Mouse (Mus musculus): ENCODE measurements around the gene 4930544D05Rik. TPM values are rescaled to one million over a fixed set of nuclear protein-coding genes. Genes with fewer than 3 reads are reported as not detected.

4930544D05Rik gene
- polyA plus RNA-seq, 1 experiment = not detected

DNA sequence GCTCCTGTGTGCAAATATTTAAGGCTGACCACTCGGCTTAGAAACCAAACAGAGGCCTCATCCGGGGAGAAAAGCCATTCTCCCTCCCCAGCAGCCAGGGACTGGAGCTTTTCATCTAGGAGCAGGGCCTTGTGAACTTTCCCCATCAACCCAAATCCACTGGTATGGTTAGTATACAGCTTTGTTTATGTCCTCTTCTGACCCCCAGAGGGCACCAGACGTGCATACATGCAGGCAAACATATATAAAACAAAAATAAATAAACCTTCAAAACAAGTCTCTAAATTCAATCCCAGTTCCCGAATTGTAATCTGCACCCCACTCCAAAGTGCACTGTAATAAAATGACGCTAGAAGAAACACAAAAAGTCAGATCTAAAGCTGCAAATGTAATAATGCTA, 13.9 kb downstream of the 4930544D05Rik start:
- TF ChIP-seq GATA1 (IDR thresholded peaks at IDR 0.05; ENCODE audit: low read length) (no peak), TAL1 (IDR thresholded peaks at IDR 0.05; ENCODE audit: low read length) (no peak)
- Histone ChIP-seq H3K4me1 (ENCODE audit: control insufficient read depth) (peaks cover 9% of the 10 kb centered on the region), H3K4me3 (replicated peaks) (no peak overlapping the region), H3K36me3 (ENCODE audit: control insufficient read depth) (no peaks in the 10 kb centered on the region), H3K27me3 (ENCODE audit: control insufficient read depth) (no peaks in the 10 kb centered on the region), H3K9me3 (ENCODE audit: control insufficient read depth, low read length) (no peaks in the 10 kb centered on the region)

DNA sequence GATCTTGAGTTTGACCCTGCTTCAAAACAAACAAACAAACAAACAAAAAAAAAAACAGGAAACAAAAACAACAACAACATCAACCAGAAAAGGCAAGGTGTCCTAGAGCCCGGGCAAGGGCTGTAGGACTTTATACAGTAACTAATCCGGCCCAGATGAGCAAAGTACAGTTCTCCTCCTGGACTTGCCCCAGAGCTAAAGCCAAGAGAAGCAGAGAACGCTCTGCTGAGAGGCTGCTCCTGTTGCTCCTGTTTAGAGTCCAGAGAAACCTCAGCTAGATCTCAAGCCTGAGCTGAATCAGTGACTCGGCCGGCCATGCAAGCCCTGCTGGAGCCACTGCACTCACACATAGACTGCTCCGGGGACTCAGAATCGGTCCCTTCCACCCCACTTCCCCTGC, 14.5 kb downstream of the 4930544D05Rik start:
- no peak for TF ChIP-seq GATA1 (IDR thresholded peaks at IDR 0.05; ENCODE audit: low read length)
- TF ChIP-seq TAL1 (IDR thresholded peaks at IDR 0.05; ENCODE audit: low read length) = no peak
- Histone ChIP-seq H3K36me3 (ENCODE audit: control insufficient read depth) (no peaks in the 10 kb centered on the region), H3K27me3 (ENCODE audit: control insufficient read depth) (no peaks in the 10 kb centered on the region), H3K9me3 (ENCODE audit: control insufficient read depth, low read length) (no peaks in the 10 kb centered on the region), H3K4me1 (ENCODE audit: control insufficient read depth) (peaks cover 9% of the 10 kb centered on the region), H3K4me3 (replicated peaks) (no peak overlapping the region)

DNA sequence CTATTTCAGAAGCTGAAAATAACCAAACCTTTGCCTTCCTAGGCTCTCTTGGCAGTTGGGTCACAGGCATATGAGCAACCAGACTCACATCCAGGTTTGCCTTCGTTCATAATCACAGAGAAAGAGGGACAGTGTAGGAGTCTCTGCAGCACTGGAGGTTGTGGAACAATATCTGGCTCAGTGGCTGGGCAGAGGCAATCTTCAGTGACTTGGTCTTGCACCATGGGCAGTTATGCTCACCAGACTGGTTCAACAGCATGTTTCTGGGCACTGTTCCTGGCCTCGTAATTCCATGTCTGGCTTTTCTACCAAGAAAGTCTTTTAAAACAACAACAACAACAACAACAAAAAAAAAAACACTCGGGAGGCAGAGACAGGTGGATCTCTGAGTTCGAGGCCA, 20.0 kb downstream of the 4930544D05Rik start:
- Histone ChIP-seq H3K27me3 (ENCODE audit: control insufficient read depth) (no peaks in the 10 kb centered on the region), H3K36me3 (ENCODE audit: control insufficient read depth) (no peaks in the 10 kb centered on the region), H3K4me1 (ENCODE audit: control insufficient read depth) (peaks cover 41% of the 10 kb centered on the region), H3K9me3 (ENCODE audit: control insufficient read depth, low read length) (no peaks in the 10 kb centered on the region), H3K4me3 (replicated peaks) (no peak overlapping the region)
- no peak for TF ChIP-seq TAL1 (IDR thresholded peaks at IDR 0.05; ENCODE audit: low read length)

DNA sequence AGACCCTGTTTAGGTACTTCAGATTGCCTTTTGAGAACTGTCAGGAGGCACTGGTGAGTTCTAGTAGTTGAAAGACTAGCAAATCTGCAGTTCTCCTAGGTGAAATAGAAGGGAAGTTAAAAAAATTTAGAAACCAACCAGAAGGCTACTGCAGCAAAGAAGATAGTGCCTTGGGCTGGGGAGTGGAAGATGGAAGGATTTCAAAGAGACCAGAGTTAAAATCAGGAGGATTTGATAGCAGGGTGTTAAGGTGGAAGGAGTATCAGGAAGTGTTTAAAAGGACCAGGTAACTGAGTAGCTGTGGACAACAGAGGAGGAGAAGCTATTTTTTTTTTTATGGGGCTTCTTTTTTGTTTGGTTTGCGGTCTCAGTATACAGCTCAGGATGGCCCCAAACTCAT, 22.1 kb downstream of the 4930544D05Rik start:
- no peak for TF ChIP-seq TAL1 (IDR thresholded peaks at IDR 0.05; ENCODE audit: low read length)
- TF ChIP-seq GATA1 (IDR thresholded peaks at IDR 0.05; ENCODE audit: low read length) = no peak
- H3K4me1 ChIP-seq (ENCODE audit: control insufficient read depth) = peaks cover 52% of the 10 kb centered on the region
- no peak overlapping the region for H3K4me3 ChIP-seq (replicated peaks)
- H3K9me3 ChIP-seq (ENCODE audit: control insufficient read depth, low read length) = no peaks in the 10 kb centered on the region
- peaks cover 2% of the 10 kb centered on the region for H3K36me3 ChIP-seq (ENCODE audit: control insufficient read depth)
- H3K27me3 ChIP-seq (ENCODE audit: control insufficient read depth) = no peaks in the 10 kb centered on the region

DNA sequence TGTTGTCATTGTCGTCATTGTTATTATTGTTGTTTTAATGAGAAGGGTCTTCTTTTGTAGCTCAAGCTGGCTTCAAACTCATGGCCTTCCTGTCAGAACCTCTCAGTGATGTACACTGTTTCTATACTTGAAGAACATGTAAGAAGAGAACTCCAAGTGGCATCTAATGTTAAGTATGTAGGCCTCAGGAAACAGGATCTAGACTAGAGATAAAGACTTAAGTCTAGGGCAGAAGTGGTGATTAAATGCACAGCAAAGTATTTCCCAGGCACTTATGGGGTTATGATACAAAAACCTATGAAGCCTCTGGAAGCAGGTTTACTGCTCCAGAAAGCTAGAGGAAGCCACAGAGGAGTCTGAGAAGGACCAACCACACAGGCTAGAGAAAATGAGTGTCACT, 22.6 kb downstream of the 4930544D05Rik start:
- Histone ChIP-seq H3K36me3 (ENCODE audit: control insufficient read depth) (peaks cover 5% of the 10 kb centered on the region), H3K27me3 (ENCODE audit: control insufficient read depth) (no peaks in the 10 kb centered on the region), H3K9me3 (ENCODE audit: control insufficient read depth, low read length) (no peaks in the 10 kb centered on the region), H3K4me3 (replicated peaks) (peak overlapping the region; percentile 41), H3K4me1 (ENCODE audit: control insufficient read depth) (peaks cover 52% of the 10 kb centered on the region)
- TF ChIP-seq TAL1 (IDR thresholded peaks at IDR 0.05; ENCODE audit: low read length) = no peak
- no peak for TF ChIP-seq GATA1 (IDR thresholded peaks at IDR 0.05; ENCODE audit: low read length)

DNA sequence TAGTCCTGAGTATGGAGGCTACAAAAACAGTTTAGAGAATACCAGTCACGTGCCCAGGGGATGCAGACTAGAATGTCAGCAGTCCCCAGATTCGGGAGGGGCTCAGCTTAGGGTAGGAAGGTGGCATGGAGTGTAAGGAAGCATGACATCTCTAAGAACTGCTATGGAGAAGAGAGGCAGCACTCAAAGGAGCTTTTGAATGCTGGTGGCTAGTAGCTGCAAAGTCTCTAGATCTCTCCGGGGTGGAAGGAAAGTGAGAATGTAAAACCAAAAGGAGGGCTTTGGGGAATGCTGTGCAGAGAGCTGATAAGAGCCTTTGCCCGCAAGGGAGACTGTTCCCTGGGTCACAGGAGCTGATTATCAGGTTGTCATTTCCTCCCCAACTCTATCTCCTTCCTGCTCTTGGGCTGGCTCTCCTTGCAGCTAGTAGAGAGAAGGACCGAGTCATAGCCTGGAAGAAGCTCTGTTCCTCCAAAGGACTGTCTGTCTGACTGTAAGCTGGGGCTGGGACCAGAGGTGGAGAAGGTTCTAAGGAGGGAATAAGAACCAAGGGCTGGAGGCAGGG, 23.1 kb downstream of the 4930544D05Rik start, which contains the start of gene Gp1ba:
Gp1ba (plus strand) TSS at position 409 of the 565 bp plus-strand sequence.
- no peaks in the 10 kb centered on the region for H3K27me3 ChIP-seq (ENCODE audit: control insufficient read depth)
- peaks cover 52% of the 10 kb centered on the region for H3K4me1 ChIP-seq (ENCODE audit: control insufficient read depth)
- H3K9me3 ChIP-seq (ENCODE audit: control insufficient read depth, low read length) = no peaks in the 10 kb centered on the region
- peaks cover 5% of the 10 kb centered on the region for H3K36me3 ChIP-seq (ENCODE audit: control insufficient read depth)
- TF ChIP-seq GATA1 (IDR thresholded peaks at IDR 0.05; ENCODE audit: low read length) (peak; percentile 28; the same call in 1 of the 2 replicates), TAL1 (IDR thresholded peaks at IDR 0.05; ENCODE audit: low read length) (no peak)
- H3K4me3 ChIP-seq (replicated peaks) = peak within 1 kb of the TSS; percentile 41

DNA sequence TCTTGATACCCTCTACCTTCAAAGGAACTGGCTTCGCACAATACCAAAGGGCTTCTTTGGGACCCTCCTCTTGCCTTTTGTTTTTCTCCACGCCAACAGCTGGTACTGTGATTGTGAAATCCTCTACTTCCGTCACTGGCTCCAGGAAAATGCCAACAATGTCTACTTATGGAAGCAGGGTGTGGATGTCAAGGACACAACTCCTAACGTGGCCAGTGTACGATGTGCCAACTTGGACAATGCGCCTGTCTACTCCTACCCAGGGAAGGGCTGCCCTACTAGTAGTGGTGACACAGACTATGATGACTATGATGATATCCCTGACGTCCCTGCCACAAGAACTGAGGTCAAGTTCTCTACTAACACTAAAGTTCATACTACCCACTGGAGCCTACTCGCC, 24.3 kb downstream of the 4930544D05Rik start:
- peaks cover 55% of the 10 kb centered on the region for H3K4me1 ChIP-seq (ENCODE audit: control insufficient read depth)
- TF ChIP-seq TAL1 (IDR thresholded peaks at IDR 0.05; ENCODE audit: low read length) (no peak), GATA1 (IDR thresholded peaks at IDR 0.05; ENCODE audit: low read length) (no peak)
- H3K27me3 ChIP-seq (ENCODE audit: control insufficient read depth) = no peaks in the 10 kb centered on the region
- H3K4me3 ChIP-seq (replicated peaks) = no peak overlapping the region
- H3K9me3 ChIP-seq (ENCODE audit: control insufficient read depth, low read length) = no peaks in the 10 kb centered on the region
- H3K36me3 ChIP-seq (ENCODE audit: control insufficient read depth) = peaks cover 15% of the 10 kb centered on the region

DNA sequence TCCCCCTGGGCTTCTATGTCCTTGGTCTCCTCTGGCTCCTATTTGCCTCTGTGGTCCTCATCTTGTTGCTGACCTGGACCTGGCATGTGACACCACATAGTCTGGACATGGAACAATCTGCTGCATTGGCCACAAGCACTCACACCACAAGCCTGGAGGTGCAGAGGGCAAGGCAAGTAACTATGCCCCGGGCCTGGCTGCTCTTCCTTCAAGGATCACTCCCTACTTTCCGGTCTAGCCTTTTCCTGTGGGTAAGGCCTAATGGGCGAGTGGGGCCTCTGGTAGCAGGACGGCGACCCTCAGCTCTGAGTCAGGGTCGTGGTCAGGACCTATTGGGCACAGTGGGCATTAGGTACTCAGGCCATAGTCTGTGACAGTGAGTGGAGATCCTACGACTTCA, 25.6 kb downstream of the 4930544D05Rik start:
- Histone ChIP-seq H3K9me3 (ENCODE audit: control insufficient read depth, low read length) (no peaks in the 10 kb centered on the region), H3K36me3 (ENCODE audit: control insufficient read depth) (peaks cover 26% of the 10 kb centered on the region), H3K4me3 (replicated peaks) (no peak overlapping the region), H3K27me3 (ENCODE audit: control insufficient read depth) (no peaks in the 10 kb centered on the region), H3K4me1 (ENCODE audit: control insufficient read depth) (peaks cover 68% of the 10 kb centered on the region)
- TF ChIP-seq TAL1 (IDR thresholded peaks at IDR 0.05; ENCODE audit: low read length) (no peak), GATA1 (IDR thresholded peaks at IDR 0.05; ENCODE audit: low read length) (no peak)

DNA sequence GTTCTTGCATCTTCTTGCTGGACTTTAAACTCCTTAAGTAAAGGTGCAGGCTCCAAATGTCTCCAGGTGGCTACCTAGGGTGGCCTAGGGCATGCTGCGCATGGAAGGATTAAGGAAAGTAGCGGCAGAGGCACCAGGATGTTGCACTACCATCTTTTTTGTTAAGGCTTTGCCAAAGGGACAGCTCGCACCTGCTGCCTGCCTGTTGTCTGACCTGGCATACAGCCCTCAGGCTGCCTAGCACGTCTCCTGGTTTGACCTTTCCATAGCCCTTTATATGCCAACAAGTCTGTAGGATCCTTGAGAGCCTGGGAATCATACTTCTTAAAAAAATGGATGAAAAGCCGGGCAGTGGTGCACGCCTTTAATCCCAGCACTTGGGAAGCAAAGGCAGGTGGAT, 27.4 kb downstream of the 4930544D05Rik start:
- Histone ChIP-seq H3K4me1 (ENCODE audit: control insufficient read depth) (peaks cover 64% of the 10 kb centered on the region), H3K4me3 (replicated peaks) (no peak overlapping the region), H3K27me3 (ENCODE audit: control insufficient read depth) (no peaks in the 10 kb centered on the region), H3K36me3 (ENCODE audit: control insufficient read depth) (peaks cover 30% of the 10 kb centered on the region), H3K9me3 (ENCODE audit: control insufficient read depth, low read length) (no peaks in the 10 kb centered on the region)
- TF ChIP-seq TAL1 (IDR thresholded peaks at IDR 0.05; ENCODE audit: low read length) (no peak), GATA1 (IDR thresholded peaks at IDR 0.05; ENCODE audit: low read length) (no peak)

DNA sequence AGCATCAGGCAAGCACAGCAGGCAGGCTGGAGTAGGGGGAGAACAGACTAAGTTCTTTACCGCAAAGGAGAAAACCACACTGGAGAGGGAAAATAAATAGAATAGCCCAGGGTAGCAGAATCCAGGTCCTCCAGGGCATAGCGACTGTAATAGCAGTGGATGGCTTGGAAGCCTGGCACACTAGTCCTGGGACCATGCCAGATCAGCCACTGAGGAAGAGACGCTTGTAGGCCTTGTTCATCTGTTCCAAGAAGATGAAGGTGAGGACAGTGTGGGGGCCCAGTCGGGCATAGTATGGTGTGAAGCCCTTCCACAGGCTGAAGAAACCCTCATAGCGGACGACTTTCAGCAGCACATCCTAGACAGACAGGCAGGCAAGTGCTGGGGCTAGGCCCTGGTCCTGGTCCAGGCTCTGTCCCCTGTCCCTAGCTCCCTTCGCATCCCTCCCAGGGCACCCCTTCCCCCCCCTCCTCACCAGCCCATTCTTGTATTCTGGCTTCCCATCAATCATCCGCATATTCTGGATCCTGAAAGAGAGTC, 29.0 kb downstream of the 4930544D05Rik start:
- H3K4me3 ChIP-seq (replicated peaks) = no peak overlapping the region
- no peaks in the 10 kb centered on the region for H3K9me3 ChIP-seq (ENCODE audit: control insufficient read depth, low read length)
- H3K4me1 ChIP-seq (ENCODE audit: control insufficient read depth) = peaks cover 63% of the 10 kb centered on the region
- H3K36me3 ChIP-seq (ENCODE audit: control insufficient read depth) = peaks cover 44% of the 10 kb centered on the region
- H3K27me3 ChIP-seq (ENCODE audit: control insufficient read depth) = no peaks in the 10 kb centered on the region
- TF ChIP-seq GATA1 (IDR thresholded peaks at IDR 0.05; ENCODE audit: low read length) (no peak), TAL1 (IDR thresholded peaks at IDR 0.05; ENCODE audit: low read length) (no peak)
